Mouse (Mus musculus): ENCODE measurements at regions not wholly inside any gene's neighbourhood (a gene's known extent, or its start where the extent isn't known, plus 50 kb on each side); places are given as distances from the start of the nearest gene placed in this dataset.

DNA sequence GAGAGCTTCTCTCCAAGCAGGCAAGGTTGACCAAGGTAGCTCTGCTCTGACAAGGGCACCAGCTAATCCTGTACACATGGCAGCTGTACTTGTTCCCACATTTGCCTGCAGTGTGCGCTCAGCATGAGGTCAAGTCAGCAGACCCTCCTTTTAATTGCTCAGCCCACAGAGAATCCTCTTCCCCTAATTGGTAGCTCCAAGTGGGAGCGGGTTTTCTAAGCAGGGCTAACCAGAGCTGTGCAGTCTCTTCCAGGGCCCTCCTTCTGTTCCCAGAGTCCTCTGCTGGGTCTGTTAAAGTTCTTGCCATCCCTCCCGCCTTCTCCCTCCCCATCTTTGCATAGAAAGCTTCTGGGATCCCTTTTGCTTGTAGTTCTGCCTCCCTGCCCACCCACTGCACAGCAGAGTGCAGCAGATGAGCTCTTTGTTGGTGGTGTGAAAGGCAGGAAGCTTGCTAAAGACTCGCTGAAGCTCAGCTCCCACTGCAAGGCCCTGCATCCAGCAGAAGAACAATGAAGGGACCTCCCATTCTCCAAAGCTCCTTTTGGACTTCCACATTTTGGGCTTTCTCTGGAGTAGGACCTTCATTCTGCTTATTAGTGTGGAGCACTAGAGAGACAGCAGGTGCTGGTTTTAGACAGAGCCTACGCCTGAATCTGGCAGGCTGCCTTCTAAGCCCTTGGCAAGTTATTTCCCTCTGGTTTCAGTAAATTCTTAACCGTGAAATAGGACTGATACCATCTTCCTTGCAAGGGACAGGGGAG is 235.3 kb upstream of the Serp2 start:
- DNase-seq (ENCODE audit: extremely low spot score, low spot score): no peak

DNA sequence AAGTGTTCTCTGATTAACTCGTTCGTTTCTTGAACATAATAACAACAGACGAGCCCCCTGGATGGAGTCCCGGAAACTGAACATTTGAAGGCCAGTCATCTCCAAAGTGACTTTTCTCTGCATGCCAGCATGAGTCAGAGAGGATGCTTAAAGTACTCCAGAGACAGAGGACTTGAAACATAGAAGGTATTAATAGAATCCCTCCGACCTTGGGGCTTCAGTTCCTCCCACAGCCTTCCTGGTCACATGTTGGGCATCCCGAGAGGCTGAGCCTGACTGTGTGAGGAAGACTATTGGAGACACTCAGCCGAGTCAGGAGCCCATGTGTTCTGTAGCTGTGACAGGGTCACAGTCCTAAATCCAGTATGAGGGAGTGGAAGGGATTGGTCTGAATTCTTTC is 232.7 kb upstream of the Serp2 start:
- no peak for DNase-seq (ENCODE audit: extremely low spot score, low spot score)

DNA sequence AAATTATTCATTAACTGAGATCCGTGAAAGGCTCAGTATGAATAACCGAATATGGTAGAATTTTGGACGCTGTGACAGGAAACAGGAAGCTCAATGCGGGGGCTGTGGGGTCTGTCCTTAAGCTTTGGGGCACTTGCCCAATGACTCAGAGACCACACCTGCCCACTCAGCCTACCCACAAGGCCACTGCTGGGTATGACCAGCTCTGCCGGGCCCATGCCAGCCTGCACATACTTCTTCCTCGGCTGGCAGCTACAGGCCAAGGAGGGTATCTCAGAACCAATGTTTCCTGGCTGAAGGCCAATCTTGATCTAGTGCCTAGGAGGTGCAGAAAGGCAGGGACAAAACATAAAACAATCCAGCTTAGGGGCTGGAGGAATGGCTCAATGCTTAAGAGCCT is 230.9 kb upstream of the Serp2 start:
- no peak for DNase-seq (ENCODE audit: extremely low spot score, low spot score)

DNA sequence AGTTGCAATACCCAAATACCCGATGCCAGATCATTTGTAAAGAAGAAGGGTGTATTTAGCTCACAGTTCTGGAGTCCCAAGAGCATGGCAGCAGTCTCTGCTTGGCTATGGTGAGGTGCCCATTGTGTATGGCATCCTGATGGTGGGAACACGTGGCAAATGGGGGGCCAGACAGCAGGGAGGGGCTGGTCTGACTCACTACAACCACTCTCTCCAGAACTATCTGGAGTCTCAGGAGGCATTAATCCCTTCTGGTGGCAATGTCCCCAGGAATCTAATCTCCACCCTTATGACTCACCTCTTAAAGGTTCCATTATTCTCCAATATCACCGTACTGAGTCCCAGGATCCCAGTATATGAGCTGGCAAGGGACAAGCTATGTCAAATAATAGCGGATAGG is 229.5 kb upstream of the Serp2 start:
- no peak for DNase-seq (ENCODE audit: extremely low spot score, low spot score)

DNA sequence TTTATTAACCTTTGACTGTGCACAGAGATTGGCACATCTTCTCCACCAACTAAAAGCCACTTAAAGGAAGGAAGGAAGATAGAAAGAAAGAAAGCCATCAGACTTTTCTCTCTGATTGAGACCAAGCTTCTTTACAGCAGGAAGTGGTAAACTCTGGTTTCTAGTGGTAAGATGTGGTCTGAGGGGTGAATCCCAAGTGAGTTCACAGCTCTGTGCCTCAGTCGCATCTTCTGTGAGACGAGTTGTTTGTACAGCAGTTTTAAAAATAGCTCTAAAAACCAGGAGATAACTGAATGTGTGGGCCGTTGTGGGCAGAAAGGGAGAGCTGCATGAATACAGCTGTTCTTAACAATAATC is 224.8 kb upstream of the Serp2 start:
- no peak for DNase-seq (ENCODE audit: extremely low spot score, low spot score)

DNA sequence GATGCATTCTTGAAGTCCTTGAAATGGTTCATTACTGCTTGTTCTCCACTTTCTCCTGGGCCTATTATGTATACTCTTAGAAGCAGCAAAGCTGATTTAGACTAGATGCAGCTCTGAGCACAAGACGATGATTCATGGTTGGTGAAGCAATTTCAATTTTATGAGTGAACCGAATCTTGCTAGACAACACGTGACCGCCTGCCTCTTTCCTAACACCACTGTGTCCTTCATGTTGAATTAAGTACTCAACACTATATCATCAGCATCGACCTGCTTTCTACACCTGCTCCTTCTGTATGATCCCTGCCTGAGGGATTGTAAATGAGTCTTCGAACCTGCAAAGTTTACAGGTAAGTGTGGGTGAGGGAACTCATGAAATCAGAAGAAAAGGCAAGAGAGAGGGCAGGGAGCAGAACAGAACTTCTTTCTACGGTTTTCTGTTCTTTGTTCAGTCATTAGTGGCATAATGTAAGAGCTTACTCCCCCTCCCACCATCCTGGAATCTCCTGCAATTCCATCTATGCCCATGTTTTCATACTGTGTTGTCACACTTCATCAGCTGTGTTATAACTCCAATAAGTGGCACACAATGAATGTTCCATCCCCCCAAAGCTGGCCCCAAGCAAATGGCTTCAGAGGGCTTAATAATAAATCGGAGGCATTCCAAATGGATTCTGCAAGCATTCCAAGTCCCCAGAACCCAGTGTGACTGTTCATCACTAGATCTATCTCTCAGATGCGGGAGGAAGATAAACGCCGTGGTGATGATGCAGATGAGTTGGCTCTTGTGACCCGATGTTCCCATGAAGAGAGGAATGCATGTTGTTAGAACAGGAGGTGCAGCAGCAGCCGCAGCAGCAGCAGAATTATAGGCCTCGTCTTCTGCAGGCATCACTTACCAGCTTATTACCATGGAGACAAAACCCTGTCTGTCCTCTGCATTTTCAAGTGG is 224.2 kb upstream of the Serp2 start:
- DNase-seq (ENCODE audit: extremely low spot score, low spot score): no peak

DNA sequence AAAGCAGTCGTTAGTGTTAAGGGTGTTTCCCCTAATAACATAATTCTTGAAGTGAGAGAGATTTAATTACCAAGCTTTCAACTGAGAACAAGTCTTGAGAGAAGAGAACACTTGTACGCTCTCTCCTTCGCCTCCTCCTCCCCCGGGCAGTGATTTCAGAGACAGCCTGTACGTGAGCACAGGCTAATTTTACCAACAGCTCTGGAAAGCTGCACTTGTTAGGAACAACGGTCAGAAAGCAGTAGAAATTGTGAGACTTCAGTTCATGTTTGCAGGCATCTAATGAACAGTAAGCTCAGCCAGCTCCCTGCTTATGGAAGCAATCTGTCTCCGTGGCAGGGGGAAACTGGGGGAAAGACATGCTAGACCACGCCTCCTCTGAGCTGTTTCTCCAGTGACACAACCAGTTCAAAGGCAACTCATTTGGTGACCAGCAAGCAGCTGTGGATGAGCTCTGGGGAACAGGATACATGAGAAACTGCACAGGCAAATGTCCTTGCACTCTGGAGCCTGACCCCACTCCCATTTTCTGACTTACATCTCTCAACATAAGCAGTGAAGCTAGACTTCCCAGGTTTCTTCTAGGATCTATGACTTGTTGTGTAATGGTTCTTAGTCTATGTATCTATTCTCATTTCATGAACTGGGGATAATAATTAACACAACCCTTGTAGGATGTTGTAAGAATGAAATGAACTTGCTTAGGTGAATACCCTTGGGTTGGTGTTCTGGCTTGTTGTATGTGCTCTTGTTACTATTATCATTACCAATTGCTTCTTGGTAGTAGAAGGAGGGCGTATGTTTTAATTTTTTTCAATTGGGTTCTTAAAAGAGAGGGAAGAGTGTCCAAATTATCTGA is 222.1 kb upstream of the Serp2 start:
- DNase-seq (ENCODE audit: extremely low spot score, low spot score): no peak

DNA sequence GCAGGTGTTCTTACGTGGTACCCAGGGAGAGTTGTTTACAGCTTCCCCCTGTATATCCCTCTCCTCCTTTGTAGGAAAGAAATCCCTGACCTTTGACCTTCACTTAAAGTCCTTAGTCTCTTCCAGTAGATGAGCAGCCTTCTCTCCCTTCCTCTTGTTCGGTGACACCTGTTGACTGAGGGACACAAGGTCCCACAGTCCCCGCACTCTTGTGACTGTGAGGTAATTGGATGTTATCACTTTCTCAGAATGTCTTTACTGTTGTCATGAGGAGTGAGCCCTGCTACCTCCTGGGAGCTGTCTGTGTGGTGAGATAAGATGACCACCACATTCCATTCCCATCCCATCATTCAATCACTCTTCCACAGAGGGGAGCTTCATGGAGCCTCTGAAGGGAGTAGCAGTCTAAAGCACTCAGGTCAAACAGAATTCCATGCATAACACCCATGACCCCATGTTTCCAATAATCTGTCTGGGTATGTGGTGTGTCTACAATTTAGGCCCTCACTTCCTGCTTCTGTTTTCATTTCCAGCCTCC is 218.8 kb upstream of the Serp2 start:
- DNase-seq (ENCODE audit: extremely low spot score, low spot score): no peak

DNA sequence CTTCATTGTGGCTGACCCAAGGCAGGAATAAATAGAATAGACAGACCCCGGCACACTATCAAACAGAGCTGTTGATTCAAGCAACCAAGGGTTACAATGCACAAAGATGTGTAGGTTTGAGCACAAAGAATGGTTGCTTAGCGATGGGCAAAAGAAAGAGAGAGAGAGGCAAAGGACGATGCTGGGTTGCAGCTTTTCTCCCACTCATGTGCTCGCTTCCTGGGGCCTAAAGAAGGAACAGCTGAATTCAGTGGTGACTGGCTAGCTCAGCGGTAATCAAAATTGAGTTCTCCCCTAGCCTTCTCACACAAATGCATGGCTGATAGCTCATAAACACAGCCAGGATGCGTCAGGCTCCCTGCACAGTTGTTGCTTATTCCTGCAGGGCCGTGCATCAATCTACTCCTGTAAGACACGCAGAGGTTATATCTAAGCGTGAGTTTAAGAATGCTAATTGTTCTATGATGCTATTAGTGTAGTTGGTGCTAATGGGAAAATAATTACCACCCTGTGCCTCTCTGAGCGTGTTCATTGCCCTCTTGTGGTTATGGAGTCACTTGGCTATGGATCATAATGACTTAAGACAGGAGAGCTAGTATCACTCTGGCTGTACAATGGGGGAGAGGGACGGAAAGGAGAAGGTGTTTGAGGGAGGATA is 216.2 kb upstream of the Serp2 start:
- DNase-seq (ENCODE audit: extremely low spot score, low spot score): no peak

DNA sequence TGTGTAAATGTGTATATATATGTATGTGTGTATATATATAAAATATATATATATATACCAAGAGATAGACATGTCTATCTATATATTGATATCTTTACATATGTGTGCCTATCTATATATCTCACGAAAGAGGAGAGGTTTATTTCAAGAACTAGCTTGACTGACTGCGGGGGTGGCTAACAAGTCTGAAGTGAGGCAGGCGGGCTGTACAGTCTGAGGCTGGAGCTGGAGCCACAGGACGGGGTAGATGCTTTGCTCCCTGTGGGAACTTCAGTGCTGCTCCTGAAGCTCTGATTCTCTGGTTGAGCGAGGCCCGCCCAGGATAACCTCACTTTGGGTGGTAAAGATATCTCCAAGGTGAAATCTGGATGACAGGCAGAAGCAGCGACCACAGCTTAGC is 213.4 kb upstream of the Serp2 start:
- no peak for DNase-seq (ENCODE audit: extremely low spot score, low spot score)

DNA sequence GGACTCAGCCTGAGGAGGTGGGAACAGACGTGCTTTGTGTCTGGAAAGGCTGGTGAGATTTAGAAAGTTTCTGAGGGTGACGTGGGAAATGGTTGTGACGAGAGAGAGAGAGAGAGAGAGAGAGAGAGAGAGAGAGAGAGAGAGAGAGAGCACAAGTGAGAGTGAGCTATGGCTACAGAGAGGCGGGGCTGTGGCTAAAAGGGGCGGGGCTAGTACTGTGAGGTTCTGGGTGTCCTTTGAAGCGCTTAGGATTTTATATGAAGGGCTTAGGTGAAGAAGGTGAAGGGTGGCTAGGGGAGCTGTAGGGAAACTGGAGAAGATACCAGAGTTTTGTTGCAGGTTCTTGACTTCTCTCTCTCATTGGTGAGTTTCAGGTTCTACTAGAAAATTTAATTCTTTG is 210.6 kb upstream of the Serp2 start:
- DNase-seq (ENCODE audit: extremely low spot score, low spot score): no peak

DNA sequence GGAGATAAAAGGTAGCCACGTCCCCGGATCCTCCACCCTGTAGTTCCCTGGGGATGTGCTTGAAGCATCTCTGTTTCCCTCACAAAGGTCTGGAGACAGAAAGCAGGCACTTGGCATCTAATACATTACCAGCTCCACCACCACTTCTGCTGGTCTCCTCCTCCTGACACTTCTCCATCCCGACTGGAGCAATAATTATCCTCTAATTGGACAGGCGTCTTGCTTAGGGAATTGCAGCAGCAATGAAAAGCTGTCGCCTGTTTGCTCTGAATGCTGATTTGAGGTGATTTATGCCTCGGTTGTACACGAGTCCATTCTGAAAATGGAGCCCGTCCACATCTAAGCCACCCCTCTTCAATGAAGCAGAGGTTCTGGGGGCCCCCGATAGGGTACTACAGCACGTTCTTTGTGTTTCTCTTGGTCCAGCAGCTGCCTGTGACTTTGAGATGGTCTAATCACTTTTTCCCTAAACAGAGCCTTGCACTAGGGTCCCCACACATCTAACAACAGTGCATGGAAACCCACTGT is 209.6 kb upstream of the Serp2 start:
- DNase-seq (ENCODE audit: extremely low spot score, low spot score): no peak

DNA sequence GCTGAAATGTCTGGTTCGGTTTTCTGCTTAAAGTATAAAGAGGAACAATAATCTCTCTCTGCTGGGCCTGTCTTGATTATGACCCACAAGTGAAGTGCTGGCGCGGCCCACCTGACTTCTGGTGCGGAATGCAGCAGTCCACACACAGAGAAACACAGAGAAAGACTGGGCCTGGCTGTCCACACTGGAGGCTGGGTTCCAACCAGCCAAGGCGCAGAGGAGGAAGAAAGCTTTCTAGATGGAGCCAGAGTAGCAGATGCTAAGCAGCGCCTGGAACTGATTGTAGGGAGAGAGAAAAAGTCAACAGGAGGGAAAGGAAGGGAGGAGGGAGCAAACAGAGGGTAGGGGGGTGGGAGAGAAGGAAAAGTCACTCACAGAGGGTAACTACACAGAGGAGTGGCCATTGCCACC is 208.4 kb upstream of the Serp2 start:
- DNase-seq (ENCODE audit: extremely low spot score, low spot score): no peak

DNA sequence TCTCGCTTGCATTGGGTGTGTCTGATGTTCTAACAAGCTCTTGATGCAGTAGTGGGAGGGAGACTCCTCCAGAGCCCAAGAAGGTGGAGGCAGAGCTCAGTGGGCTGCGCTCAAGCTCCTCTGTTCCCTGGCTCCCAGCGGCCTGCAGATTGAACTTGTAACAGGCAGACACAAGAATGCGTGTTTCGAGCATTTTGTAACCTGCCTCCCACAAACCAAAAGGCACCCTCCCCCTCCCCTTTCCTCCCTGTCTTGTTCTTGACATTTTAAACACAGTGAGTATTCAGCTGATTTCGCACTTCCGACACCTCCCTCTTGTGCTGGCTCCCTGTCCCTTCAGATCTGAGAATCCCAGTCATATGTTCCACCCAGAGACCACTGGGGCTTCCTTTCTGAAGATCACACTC is 207.7 kb upstream of the Serp2 start:
- DNase-seq (ENCODE audit: extremely low spot score, low spot score): no peak

DNA sequence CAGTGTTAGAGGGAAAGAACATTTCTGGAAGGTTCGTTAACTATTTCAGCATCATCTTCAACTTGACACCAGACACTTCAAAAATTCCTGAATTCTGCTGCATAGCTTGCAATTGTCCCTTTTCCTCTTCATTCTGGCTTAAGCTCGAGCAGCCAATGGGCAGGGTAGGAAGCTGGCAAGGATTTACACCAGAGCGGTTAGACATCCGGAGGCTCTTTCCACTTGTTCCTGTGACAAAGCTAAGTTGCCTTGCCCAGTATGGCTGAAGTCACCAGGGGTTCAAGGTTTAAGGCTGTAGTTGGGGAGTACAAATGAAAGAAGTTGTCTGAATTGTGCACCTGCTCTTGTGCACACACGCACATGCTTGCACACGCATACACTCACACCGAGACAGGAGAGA is 206.8 kb upstream of the Serp2 start:
- DNase-seq (ENCODE audit: extremely low spot score, low spot score): no peak

DNA sequence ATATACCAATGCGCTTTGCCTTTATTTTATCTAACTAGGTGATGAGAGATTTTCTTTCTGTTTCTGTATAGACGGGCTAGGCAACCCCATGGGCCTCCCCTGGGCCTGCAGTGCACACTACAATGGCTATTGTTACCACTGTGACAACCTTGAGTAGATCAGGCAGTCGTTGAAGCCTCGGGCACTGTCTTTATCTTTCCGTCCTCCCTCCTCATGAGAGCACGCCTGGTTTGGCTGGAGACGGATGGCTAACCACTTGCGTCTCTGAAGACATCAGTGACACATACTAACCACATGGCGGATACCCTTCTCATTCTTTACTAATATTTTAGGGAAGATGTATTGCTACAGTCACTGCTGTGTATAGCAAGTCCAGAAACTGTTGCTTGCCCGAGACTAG is 206.1 kb upstream of the Serp2 start:
- no peak for DNase-seq (ENCODE audit: extremely low spot score, low spot score)

DNA sequence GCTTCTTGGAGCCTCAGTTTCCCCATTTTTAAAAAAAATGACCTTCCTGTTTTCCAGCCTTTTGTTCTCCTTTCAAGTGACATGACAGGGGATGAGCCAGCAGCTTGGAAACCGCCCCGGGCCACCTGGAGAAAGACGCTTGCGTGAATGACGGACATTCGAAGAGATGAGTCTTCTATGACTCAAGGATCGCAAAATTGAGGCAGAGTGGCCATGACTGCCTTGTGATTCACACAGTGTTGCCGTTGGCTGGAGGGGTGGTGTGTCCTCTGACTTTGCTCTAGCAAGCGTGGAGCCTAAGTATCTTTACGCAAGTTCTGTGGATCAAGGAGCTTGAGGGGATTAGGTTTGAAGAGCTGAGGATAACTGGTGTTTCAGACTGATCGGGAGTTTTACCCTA is 205.0 kb upstream of the Serp2 start:
- no peak for DNase-seq (ENCODE audit: extremely low spot score, low spot score)

DNA sequence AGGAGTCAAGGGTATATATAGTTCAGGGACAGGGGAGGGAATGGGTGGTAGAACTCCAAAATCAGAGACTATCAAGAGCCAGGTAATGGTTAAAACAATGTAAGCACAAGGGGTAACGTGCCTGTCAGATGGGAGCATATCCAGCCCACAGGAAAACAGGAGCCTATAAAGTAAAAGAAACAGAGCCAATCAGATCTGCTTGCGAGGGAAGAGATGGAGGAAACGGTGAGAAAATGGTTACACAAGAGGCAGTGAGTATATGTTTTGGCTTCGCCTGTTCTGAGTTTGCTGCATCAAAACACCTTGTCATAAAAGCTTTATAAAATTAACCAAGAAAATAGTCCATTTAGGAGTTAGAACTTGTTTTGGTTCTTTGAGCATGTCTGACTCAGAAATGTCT is 204.6 kb upstream of the Serp2 start:
- no peak for DNase-seq (ENCODE audit: extremely low spot score, low spot score)

DNA sequence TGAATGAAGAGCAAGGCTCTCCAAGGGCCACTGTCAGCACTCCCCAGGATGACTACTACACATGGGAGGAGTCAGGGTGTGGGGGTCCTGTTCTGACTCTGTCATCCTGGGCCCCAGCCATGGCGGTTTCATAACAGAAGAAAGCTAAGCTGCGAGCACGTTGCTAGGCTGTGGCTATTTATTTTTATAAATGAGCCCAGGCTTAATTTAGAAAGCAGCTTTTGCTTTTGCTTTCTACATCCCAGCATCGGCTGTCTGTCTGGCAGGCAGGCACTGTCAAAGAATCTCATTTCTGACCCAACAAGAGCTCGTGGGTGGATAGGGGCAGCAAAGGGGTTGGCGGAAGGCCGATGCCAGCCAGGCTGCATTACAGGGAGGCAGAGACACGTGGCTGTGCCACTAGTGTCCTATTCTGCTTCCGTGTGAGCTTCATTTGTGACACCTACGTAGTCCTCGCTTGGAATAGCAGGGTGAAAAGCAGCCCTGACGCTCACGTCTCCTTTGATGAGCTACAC is 203.9 kb upstream of the Serp2 start:
- no peak for DNase-seq (ENCODE audit: extremely low spot score, low spot score)

DNA sequence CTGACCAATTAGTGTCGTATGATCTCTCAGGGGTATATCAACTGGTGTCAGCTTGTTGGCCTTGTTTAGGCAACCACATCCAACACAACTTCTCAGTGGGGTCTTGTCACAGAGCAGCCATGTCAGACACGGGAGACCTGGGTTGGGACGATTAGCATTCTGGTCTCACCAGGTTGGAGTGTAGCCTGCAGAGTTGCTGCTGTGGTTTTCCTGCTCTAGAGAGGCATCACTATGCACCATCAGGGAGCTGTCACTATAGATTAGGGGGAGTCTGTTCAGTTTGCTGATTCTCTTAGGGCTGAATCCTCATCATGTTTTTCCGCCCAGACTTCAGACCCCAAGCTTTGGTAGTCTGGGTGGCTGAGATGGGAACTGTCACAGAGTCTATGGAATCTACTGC is 202.7 kb upstream of the Serp2 start:
- DNase-seq (ENCODE audit: extremely low spot score, low spot score): no peak

DNA sequence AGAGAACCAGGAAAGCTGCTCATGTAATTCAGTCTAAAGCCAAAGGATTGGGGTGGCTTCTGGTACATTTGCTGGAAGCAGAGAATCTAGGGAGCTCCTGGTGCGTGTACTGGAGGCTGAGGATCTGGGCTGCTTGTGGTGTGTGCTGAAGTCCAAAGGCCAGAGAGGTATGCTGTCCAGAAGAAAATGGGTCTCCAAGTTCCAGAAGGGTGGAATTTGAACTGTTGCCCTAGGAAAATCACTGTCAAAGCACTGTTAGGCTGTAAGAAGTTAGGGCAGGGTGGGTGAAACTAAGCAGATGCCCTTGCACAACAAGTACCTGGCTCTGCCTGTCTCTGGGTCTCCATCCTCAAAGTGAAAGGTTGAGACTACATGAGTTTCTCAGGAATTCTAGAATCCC is 201.9 kb upstream of the Serp2 start:
- DNase-seq (ENCODE audit: extremely low spot score, low spot score): no peak
